Mouse (Mus musculus) urinary bladder, postnatal 4 days (tissue): ENCODE data around the gene Ccdc134.
"Not testable (repeated sequence)": the region's sequence is repeated elsewhere in the genome, so short reads cannot be mapped to it uniquely, and the experiment has no call there.

ENCODE experiments used
- DNase-seq, 2 experiments: peaks; one replicate each; pipeline ENCODE4 v3.0.0; 2021 to 2022; ENCODE audit warnings: low spot score in 2 of 2

Gene Ccdc134

DNA sequence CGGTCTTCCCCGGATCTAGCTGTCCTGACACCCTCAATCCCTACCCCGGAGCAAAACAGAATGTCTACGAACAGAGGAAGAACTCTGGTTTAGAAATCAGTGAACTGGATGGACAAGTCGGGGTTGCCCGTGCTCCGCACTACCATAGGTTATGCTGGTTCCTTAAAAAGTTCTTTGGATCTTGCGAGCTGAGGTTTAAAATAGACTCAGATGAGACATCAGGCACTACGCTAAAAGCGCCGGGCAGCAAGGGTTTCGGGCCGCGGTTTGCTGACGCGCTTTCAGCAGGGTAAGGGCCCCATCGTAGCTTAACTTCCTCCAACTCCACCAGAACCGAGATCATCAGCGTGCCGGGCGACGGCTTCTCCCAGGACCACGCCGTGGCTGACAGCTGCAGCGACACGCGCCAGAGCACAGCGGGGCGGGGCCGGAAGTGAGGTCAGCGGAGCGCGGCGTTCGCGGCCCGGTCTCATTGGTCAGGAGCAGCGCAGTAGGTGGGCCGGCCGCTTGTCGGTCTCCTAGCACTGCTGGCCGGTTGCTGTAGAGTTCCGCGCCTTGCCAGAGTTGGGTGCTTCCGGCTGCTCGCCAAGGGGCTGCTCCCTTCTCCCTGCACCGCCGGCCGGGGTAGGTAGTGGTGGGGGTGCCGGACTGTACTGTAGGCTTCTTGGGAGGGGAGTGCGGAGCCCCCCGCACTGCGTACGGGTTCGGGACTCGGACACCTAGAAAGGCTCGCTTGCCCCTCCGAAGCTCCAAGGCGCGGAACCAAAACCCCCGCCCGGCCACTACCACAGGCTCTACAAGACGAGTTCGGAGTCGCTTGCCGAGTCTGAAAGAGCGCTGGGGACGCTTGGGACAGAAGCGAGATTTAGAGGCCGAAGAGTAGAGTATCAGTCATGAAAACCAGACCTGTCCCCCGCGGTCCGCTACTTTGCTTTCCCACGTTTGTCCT, at the start of gene Ccdc134:
Gene Ccdc134, plus strand, starts transcription at position 497 of the 949 bp plus-strand sequence.
- peak; percentile 94 to 96 for DNase-seq

DNA sequence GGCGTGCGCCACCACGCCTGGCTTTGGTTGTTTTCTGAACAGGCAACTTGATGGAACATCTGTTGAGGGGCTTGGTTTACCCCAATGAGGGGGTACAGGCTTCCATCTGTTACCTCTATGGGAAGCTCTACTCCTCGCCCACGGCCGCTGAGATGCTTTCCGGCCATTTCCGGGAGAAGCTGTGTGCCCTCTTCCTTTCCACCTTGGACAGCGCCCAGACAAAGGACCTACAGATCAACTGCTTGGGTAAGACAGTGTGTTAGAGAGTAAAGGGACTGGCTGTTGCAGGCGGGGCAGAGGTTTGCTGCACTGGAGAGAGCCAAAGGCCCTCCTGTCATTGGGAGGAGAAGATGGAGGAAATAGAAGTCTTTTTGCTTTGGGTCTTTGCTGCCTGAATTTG, 47.8 kb upstream of the Ccdc134 start:
- no peak for DNase-seq

DNA sequence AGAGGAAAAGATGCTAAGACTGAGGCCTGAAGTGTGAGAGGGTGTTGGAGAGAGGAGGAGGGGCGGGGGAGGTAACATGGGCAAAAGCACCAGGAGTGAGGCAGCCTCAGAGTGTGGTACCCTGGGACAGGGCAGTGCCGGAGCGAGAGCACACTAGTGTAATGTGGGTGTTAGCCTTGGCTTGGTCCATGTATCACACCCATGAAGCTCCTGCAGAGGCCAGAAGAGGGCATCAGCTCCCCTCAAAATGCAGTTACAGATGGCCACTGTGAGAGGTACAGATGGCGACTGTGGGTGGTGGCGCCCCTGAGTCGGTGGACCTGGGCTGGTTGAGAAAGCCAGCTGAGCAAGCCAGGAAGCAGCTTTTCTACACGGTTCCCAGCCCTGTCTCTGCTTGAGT, 46.6 kb upstream of the Ccdc134 start:
- DNase-seq = no peak

DNA sequence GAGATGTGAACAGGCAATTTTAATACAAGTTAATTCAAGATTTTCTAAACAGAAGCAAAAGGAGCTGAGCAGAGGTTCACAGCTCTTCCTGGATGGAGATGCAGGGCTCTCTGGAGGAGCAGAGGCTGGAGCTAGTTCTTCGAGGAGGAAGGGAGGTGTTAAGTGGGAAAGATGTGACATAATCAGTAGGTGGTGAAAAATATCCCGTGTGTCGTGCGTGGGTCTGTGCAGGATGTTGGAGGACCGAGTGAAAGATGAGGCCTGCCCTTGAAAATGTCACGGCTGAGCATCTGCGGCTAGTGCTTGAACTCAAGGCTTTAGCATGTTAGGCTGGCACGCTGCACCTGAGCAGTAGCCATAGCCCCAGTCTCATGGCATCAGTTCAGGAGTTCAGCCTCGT, 42.1 kb upstream of the Ccdc134 start:
- DNase-seq = no peak

DNA sequence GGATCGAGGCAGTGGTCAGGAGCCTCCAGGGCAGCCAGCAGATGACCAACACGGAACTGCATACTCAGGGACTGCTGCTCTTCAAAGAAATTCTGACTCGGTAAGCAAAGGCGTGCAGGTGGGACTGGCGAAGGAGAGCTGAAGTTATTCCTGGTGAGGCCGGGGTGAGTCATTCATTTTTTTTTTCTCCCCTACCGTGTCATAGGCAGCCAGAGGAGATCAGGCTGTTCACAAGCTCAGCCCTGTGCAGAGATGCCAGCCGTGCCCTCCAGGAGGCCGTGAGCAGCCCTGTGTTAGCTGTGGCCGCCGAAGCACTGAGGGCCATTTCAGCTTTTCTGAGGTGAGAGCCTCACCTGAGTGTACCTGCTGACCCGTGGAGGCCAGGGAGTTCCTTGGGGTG, 41.6 kb upstream of the Ccdc134 start:
- no peak for DNase-seq

DNA sequence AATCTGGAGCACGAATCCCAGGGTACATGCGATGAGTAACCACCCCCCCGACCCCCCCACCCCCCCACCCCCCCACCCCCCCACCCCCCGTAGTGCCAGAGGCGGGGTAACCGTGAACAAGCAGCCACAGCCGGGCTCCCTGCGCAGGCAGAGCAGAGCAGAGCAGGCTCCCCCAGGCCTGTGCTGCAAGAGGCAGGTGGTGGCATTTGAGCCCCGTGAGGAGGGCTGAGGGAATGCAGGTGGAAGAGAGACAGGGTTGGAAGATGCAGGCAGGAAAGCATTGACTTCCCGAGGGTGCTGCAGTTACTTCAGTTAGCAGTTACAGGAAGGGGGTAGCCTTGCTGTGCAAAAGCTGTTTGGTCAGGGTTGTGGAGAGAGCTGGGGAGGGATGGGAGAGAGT, 40.5 kb upstream of the Ccdc134 start:
- DNase-seq = no peak

DNA sequence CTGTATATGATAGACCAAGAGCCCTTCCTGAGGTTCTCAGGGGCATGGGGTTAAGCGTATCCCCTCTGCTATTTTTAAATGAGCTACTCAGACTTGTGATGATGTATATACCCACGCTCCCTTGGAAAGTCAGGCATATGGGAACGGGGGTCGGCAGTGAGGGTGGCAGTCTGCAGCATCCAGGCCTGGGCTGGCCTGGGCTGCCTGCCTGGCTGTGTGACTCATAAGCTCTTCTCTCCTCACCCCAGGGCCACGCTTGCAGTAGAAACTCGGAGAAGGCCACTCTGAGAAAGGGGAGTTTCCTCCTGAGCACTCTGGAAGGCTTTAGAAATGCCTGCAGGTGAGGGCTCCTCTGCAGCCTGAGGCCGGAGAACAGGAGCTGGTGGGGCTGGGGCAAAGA, 36.7 kb upstream of the Ccdc134 start:
- DNase-seq = no peak

DNA sequence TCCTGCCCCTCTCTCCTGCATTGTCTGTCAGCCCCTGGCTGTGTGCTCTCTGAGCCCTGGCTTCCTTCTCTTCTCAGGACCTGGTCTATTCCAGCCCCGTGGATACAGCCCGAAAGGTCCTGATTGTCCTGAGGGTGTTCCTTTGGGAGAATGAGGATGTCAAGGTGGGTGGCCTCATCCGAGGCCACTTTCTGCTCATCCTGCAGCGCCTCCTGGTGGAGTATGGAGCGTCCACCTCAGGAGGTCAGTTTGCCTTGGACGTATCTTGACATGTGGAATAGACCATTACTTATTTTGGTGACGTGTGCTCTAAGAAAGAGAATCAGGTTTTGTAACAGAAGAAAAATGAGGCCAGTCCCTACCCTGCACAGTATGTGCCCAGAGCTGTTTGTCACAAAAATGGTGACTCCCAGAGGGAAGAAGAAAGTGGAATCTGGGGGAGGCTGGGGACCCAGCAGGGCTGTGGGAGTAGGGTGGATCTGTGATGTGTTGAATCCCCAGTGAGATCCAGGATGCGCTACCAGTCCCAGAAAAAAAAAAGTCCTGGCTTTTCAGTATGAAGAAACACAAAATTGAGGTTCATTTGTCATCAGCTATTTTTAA, 20.7 kb upstream of the Ccdc134 start:
- peak; percentile 25 to 74 for DNase-seq

DNA sequence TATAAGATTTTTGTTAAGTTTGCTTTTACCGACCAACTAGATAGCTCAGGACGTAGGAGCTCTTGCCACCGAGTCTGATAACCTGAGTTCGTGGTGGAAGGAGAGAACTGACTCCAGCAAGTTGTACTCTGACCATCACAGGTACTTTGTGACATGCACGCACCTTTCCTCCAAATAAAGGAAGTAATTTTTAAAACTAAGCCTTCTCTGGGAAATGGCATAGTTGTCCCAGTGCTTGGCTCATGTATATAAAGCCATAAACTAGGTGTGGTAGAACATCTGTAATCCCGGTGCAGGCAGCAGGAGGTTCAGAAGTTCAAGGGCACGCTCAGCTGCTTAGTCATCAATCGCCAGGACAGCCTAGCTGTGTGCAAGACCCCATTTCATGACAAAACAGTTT, 7.2 kb upstream of the Ccdc134 start:
- DNase-seq = no peak

DNA sequence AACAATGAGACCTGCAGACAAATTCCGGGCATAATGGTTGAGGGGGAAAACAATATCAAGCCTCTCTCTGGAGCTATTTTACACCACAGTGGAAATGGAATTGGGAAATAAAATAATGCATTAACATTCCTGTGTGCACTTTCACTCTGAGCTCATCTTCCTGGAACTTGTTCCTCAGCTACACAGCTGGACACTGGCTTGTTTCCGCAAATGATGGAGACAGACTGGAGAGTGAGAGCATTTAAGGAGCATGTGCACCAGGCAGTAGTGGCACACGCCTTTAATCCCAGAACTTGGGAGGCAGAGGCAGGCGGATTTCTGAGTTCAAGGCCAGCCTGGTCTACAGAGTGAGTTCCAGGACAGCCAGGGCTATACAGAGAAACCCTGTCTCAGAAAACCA, 1.0 kb upstream of the Ccdc134 start:
- DNase-seq = not testable (repeated sequence)

DNA sequence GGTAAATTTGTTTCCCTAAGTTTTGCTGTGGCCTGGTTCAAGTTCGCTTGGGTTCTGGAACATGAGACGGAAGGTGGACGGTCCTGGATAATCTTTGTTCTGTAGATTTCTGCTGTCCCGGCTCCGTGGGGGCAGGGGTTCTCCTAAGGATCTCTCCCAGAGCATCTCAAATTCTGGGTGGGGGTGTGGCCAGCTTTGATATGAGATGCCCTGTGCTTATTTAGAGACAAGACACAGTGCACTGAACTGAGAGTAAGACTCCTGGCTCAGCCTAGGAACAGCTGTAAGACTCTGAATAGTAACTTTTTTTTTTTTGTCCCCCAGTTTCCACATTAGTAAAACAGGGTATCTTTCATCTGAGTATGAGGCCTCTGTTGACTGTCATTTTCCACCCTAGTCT, 676 bp downstream of the Ccdc134 start:
- DNase-seq = no peak

DNA sequence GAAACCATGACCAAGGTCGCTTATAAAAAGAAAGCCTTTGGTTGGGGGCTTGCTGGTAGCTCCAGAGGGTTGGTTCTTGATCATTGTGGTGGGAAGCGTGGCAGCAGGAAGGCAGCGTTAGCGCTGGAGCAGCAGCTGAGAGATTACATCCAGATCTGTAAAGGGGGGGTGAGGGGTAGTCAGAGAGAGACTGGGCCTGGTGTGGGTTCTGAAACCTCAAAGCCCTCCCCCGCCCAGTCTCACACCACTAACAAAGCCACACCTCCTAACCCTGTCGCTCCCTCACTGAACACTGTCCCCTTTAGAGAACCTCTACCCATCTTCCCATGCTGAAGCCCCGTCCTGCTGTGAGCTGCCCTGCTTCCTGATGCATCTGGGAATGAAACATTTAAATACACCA, 2.9 kb downstream of the Ccdc134 start:
- DNase-seq = no peak

DNA sequence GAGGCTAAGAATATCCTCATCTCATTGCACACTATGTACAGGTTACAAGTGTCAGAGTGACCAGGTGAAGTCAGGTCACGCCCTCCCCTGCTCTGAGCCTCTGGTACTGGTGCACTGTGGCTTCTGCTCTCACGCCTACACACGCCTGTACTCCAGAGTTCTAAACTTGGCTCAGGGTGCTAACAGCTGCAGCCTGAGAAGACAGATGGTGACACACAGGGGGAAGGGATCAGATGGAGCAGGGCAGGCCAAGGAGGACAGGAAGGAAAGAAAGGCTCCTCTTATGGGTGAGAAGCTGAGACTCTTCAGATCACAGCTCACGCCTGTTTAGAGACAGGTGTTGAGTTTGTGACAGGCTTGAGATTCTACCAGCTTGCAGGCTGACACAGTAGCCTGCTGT, 7.7 kb downstream of the Ccdc134 start:
- no peak for DNase-seq

DNA sequence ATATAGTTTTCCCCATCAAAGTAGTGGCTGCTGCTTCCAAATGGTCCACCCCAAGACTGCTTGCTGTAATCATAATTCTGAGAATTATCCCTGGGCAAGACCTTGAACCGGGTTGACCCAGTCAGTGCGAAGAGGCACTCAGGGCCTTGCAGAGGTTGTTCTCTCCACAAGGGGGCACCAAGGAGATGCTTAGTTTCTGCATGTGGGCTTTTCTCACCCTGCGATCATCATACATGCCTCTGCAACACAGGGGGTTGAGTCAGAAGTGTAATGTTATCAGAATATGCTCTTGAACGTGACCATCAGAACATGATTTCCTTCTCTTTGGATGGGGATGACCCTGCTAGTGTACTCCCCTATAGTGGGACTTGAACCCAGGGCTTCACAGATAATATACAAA, 10.8 kb downstream of the Ccdc134 start:
- DNase-seq = peak in 1 of 2 experiments; percentile 39

DNA sequence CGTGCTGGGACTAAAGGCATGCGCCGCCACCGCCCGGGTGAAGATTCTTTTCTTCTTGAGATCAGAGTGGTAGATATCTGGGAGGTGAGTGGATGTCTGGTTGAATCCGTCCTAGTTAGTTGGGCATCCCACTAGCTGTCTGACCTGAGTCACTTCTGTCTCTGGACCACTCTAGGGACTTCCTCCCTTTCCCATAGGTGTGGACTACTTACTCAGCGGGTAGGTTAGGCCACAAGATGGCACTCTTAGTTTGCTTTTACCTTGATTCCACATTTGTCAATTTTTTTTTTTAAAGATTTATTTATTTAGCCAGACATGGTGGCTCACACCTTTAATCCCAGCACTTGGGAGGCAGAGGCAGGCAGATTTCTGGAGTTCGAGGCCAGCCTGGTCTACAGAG, 11.5 kb downstream of the Ccdc134 start:
- DNase-seq = no peak

DNA sequence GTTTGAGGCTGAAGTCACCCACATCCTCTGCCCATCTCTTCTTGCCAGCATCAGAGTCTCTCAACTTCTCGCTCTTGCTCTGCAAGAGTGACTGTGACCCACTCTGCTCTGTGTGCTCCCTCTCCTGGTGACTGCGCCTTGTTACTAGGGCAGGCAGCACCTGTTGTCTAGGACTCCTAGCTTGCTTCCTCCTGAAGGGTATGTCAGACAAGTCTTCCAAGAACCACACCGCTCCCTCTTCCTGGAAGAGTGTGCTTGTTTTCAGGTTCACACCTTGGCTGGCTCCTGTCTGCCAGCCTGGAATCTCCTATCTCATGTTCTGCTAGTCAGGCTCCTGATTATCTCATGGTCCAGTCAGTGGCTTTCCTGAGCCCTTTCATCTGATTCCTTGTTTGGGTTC, 12.6 kb downstream of the Ccdc134 start:
- DNase-seq = no peak

DNA sequence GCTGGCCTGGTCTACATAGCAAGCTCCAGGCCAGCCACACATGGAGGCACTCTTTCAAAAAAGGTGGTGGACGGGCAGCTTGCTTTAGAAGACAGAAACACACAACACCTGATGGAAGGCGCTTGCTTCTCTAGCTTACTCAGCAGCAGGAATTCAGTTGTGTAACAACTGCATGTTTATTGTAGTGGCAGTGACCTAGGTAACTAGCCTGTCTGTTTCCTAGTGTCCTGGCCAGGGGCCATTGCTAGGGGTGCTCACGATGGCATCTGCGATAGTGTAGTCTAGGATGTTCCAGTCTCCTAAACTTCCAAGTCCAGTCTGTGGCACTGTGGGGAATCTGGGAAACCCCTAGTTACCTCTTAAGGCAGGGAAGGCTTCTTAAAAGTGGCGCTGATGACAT, 16.4 kb downstream of the Ccdc134 start:
- no peak for DNase-seq

DNA sequence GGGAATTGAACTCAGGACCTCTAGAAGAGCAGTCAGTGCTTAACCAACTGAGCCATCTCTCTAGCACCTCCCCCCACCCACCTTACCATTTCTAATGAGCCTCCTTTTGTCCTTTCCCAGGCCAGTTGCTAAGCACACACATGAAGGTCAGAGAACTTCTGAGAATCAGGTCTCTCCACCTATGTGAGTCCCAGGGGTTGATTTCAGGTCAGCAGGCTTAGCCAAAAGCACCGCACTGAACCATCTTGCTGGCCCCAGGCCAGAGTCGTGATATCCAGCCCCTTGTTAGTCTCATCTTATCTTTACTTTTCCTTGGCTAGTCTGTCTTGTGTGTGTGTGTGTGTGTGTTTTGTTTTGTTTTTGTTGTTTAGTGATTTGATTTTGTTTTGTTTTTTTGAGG, 17.7 kb downstream of the Ccdc134 start:
- DNase-seq = no peak

DNA sequence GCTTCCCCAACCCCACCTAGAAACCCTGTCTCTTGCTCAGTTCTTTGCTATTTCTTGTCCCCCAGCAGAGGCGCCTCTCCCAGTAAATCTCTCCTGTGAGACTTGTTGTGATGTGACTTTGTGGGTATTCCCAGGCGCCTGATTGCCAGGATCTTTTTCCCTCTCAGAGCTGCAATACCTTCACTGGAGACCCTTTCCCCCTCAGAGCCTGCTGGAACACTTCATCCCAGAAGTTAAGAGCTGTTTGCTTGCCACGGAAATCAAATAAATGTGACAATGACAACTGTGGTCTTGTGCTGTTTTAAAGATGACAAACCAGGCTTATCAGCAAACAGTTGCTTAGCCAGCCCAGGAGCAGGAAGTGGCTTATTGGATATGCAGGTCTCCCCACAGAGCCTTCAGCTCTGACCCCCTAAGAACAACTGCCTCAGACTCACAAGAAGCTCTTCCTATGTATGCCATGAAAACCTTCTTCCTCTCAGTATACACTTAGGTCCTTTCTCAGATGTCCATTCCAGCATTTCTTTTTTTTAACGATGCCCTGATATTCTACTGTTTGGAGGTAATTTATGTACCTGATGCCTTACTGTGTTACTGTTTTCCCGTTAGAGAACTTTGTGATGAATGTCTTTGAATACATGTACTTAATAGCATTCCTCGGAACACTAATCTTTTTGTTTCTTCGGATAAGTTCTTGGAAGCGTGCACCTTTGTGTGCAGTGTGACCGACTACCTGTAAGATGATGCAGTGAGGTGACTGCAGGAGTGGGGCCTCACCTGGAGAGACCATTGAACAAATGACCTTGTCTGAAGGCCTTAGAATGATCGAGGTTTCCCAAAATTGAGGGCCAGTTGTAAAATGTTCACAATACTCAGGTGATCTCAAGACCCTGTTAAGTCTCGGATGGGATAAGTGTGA, 18.4 kb downstream of the Ccdc134 start:
- DNase-seq = no peak

DNA sequence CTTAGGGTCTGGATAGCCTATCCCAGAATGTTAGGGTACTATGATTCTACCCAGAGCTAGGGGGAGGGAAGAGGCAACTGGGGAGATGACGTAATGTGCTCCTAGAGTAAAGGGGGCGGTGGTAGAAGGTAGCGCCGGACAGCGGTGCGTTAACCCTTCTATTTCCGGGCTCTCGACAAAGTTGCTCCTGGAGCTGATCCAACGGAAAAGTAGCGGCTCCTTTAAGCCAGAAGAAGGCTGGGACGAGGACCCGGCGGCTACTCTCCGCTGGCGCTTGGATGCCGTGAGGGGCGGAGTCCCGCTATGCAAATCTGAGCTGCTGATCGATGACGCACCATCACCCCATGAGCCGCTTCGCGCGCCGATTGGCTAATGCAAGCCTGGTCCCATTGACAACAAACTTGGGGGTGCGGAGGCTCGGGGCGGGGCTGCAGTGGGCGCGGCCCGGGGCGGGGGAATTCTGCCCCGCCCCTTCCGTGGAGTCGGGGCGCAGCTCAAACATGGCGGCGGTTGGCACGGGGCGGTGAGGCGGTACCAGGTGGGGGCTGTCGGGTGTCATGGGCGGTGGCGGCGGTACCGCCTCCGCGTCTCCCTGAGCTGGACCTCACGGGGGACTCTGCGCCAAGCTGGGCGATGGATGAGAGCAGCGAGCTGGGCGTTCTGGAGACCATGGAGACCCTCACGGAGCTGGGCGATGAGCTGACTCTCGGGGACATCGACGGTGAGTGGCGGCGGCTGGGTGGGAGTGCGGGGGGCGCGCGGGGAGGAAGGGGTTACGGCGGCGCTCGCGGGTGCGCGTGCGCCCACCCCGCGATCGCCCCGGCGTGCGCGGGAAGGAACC, 19.3 kb downstream of the Ccdc134 start, which contains the start of gene Srebf2:
Gene Srebf2, plus strand, starts transcription at position 412 of the 841 bp plus-strand sequence.
- DNase-seq = peak; percentile 98 to 99

DNA sequence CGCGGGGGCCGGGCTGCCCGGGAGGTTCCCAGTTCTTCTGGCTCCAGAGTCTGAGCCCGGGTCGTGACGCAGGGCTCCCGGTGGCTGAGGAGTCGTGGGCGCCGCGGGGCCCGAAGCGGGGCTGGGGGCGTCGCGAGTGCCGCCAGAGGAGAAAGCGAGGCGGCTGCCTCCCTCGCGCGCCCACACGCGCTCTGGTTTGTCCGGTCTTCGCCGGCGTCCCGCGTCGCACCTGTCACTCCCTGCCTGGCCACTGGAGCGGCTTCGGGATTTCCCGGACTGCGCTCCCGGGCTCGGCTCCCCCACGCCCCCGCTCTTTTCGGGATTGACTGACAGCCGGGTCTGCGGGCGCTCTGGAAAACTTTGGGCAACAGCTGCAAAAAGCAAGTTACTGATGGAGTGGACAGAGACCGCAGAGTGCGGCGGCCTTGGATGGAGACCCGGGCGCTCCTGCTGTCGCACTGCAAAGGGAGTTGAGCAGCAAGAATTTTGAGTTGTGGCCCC, 19.9 kb downstream of the Ccdc134 start:
- DNase-seq = peak; percentile 57 to 71
